Mouse (Mus musculus): ENCODE data around the gene Sh2d1b2.

The Sh2d1b2 gene

DNA sequence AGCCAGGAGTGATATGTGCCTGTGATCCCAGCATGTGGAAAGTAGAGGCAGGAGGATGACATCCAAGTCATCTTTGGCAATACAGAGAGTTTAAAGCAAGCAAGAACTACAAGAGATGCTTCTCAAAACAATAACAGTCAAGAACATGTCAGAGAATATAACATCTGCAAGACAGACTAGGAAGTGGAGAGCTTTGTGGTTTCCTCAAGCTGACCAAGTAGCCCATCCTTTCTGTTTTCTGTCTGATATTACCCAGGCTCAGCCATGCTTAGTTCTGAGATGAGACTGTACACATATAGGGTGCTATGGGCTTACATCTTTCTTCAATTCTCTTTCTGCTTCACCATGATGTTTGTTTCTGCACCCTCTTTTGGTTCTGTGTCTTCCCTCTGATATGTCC, 40.7 kb downstream of the Sh2d1b2 start:
- intact Hi-C loops (cut with DNase I): no loop called here

DNA sequence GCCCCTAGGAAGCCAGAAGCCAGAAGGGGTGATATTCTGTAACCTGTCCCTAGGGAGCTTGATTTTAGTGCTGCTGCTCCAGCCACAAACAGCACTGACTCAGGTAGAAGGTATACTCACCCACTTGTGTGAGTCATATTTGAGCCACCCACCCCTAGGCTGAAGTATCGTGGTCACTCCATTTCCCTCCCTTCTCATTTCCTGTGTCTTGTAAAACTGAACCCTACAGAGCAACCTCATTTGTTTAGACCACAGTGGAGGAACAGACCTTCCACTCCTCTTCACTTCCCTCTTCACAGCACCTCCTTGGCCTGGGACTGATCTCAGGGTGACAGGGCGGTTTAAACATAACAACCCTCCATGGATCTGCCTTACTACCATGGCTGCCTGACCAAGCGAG, 44.5 kb downstream of the Sh2d1b2 start, which contains the start of gene Sh2d1b1:
TSS of gene Sh2d1b1 (plus strand) at position 305 of the 400 bp plus-strand sequence.
- intact Hi-C loops (cut with DNase I): no loop called here

DNA sequence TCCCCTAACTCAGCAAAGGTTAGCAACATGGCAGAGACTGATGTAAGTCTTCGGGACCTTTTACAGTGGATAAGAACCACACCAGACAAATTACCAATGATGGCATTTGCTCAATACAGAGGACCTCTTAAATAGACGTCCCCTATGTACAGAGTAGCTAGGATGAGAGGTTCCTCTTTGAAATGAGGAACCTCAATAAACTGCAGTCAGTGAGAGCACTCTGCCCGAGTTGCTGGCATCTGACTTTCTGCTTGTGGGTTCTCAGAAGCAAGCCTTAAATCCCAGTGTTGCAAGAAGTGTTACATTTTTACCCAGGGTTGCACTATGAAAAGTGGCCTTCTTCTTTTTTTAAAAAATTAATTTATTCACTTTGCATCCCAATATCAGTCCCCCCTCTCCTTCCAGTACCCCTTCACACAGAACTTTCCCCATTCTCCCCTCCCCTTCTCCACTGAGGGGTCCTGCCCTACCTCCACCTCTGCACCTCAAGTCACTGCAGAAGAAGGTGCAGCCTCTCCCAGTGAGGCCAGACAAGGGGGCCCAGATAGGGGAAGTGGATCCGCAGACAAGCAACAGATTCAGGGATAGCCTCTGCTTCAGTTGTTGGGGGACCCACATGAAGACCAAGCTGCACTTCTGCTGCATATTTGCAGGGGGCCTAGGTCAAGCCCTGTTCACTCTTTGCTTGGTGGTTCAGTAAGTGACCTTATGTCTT, 50.0 kb downstream of the Sh2d1b2 start:
- intact Hi-C loops (cut with DNase I): no loop called here

DNA sequence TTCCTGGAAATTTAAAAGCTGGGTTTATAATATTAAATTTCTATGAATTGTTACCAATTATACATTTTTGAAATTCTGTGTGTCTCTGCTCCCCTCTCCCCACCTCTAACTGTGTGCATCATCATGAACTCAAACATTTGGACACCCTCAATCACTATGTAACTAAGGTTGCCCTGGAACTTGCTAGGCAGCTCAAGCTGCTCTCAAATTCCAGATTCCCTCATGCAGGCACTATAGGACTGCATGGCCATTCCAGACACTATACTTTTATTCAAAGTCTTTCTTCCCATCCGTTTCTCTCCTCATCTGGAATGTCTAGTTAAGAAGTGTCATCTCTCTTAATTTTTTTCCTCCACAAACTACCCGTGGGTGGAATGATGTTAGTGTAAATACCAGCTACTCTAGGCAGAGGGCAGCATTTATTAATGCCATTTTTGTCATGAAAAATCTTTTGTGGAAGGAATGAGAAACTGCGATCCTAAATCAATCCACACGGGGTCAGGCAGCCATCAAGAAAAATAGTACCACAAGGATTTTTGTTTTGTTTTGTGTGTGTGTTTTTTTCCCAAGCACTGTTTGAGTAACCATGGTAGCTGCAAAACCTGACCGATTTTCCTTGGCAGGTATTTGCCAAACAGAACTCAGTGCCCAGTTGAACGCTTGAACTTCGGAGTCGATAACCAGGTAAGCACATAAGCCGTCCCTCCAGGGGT, 59.8 kb downstream of the Sh2d1b2 start:
- intact Hi-C loops (cut with DNase I): no loop called here

DNA sequence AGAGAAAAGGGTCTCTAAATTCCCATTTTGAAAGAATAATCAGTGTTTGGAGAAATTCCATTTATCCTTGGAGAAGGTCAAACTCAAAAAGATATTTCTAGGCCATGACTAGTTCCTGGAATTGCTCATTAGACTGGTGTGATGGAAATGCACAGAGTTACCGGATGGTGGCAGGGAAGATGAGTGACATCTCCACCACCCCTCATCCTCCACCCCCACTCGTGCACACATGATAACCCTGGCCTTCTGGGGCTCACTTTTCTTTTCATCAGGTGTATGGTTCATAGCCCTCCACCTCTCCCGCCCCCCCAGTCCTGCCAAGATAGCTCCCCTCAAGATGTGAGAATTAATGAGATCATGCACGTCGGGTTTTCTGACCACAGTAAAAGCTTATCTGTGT, 60.7 kb downstream of the Sh2d1b2 start:
- intact Hi-C loops (cut with DNase I): loop anchor here (1.0 kb wide), 1 partner anchor 319 kb away; no protein-coding TSS in a partner anchor

DNA sequence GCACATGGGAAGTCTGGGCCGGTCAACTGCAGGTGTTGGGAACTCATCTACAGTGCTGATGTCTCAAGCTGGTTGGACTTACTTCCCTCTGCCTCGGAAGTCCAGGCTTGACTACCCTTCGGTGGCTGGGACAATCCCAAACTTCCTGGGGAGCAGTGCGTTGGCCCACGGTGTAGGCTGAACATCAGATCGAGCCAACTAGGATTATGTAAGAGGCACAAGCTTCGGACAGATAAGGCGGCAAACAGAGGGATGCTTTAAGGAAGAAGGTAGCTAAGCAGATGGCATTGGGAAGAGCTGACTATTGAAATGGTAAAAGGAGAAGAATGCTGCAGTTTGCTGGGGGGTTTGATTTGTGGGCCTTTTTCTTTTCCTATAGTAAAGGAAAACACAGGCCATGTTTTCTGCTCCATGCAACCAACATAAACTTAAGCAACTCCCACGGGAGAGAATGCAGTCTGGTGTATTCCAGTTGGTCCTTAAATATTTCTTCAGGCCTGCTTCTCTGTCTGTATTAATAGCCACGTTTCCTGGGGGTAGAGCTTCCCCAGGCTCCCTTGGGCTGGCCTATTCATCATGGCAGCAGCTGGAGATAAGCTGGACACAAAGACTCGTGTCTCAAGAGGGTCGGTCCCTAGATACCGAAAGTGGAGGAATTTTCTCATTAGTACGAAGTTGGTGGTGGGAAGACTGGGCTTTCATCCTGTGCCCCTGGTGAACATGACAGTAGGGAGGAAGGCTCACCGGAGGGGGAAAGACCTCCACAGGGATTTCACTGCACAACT, 62.4 kb downstream of the Sh2d1b2 start:
- intact Hi-C loops (cut with DNase I): loop anchor here (5.0 kb wide), 1 partner anchor 547 kb away; no protein-coding TSS in a partner anchor

DNA sequence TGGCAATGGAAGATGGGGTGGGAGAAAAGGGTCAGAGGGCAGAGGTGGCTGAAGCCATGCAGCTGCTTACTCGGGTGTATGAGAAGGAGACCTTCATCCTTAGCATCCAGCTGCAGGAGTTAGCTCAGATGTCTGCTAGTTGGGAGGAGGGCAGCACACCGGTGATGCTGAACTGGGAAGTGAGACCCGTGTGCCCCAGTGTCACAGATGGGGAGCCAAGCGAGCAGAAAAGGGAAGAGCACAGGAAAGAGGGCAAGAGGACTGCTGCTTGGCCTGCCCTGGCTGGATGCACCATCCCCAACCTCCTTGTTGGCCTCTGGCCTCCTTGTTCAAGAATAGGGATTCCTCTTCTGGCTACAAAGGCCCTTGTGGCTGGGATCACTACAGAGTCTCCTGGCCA, 66.9 kb downstream of the Sh2d1b2 start:
- intact Hi-C loops (cut with DNase I): loop anchor here (5.0 kb wide), 1 partner anchor 543 kb away; no protein-coding TSS in a partner anchor

DNA sequence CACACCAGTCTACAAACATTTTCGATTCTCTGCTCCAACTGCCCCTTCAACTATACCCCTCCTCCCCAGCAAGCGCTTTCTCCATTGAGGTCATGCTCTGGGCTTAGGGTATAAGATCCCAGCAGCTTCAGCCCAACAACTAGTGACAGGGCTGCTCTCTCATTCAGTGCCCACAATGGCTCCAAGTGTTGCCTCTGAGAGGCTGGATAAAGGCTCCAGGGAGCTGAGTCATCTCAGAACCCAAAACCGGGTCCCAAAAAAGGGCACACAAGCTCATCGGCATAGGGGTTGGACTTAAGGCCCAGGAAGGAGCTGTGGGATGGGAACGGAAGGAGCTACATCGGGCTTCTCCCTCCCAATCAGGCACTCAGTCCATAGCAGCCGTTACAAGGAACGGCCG, 69.1 kb downstream of the Sh2d1b2 start:
- intact Hi-C loops (cut with DNase I): no loop called here

DNA sequence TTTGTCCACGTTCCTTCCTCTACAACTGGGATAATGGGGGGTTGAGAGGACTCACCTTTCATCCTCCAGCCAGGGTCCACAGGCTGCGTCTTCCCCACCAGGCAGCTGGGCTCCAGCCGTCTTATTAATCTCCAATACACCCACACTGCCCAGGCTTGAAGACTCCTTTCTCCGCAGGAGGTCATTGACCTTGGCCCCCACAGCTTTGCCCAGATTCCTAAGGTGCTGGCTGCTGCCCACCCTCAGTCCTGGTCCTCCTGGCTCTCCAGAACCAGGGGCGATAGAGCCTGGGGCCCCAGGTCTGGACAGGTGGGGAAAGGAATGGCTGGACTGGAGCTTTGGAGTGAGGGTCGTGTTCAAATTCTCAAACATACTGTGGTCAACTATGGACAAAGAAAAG, 69.9 kb downstream of the Sh2d1b2 start:
- intact Hi-C loops (cut with DNase I): no loop called here

DNA sequence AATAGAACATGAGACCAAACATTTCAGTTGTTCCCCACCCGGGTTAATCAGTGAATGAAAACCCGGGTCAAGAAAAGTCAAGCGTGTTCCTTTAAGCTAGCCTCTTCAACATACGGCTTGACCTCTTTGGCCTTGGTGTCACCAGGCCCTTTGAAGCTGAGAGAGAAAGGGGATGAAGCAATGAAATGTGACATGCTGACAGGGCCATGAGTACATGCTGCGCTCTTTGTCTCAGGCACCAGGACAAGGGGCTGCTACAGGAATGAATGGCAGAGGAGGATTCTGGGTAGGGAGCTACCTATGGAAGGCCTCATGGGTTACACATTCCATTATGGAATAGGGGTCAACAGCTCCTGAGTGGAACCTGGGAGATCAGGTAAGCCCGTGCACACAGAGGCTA, 70.6 kb downstream of the Sh2d1b2 start:
- intact Hi-C loops (cut with DNase I): no loop called here
